Mouse (Mus musculus) heart, postnatal 0 days (tissue): ENCODE results near the gene Gimap8. TPM values are rescaled to one million over a fixed set of nuclear protein-coding genes. Genes with fewer than 3 reads are reported as not detected.

Experiments
- ATAC-seq: fragments of 200-750 bp; cut with Nextera tagmentation; 2 replicates; pipeline ENCODE4 v1.8.0; 2017; ENCODE audit warnings: low read depth, moderate number of reproducible peaks, moderate library complexity; ENCODE audit not compliant: insufficient read depth
- DNase-seq: peaks from one replicate; pipeline ENCODE4 v3.0.0-alpha.2; 2016; ENCODE audit warnings: low spot score
- H3K27ac ChIP-seq: fragments of 300-500 bp; sonication (generic); 2 replicates; pipeline ENCODE4 v1.5.1; 2014; ENCODE audit warnings: low read depth, mild to moderate bottlenecking
- H3K27me3 ChIP-seq: fragments of 300-500 bp; sonication (generic); 2 replicates; pipeline ENCODE4 v1.6.1; 2014; ENCODE audit warnings: low read length, mixed read lengths; ENCODE audit not compliant: control insufficient read depth, insufficient read depth
- H3K36me3 ChIP-seq: fragments of 300-500 bp; sonication (generic); replicated peaks from 2 replicates; pipeline ENCODE4 v1.6.1; 2014; ENCODE audit warnings: low read length, mixed read lengths; ENCODE audit not compliant: control insufficient read depth, insufficient read depth
- H3K4me1 ChIP-seq: fragments of 300-500 bp; sonication (generic); 2 replicates; pipeline ENCODE4 v1.6.1; 2014; ENCODE audit warnings: antibody characterized with exemption; ENCODE audit not compliant: control insufficient read depth, insufficient read depth
- H3K4me2 ChIP-seq: fragments of 300-500 bp; sonication (generic); 2 replicates; pipeline ENCODE4 v1.6.1; 2014; ENCODE audit warnings: low read depth, mild to moderate bottlenecking, low read length, moderate library complexity
- H3K4me3 ChIP-seq: fragments of 300-500 bp; sonication (generic); 2 replicates; pipeline ENCODE4 v1.5.1; 2014; ENCODE audit warnings: low read depth, low read length
- H3K9ac ChIP-seq: fragments of 300-500 bp; sonication (generic); replicated peaks from 2 replicates; pipeline ENCODE4 v1.6.1; 2014; ENCODE audit warnings: low read depth, low read length, mixed read lengths
- H3K9me3 ChIP-seq: fragments of 300-500 bp; sonication (generic); replicated peaks from 2 replicates; pipeline ENCODE4 v1.6.1; 2016; ENCODE audit warnings: low read length; ENCODE audit not compliant: control insufficient read depth
- CTCF ChIP-seq: IDR thresholded peaks from 2 replicates; pipeline ENCODE4 v1.5.1; 2016; ENCODE audit warnings: antibody characterized with exemption, control low read depth, low read depth
- EP300 ChIP-seq: IDR thresholded peaks from 2 replicates; pipeline ENCODE4 v1.6.1; 2016; ENCODE audit warnings: antibody characterized with exemption, low read depth
- WGBS: fragments of 180-500 bp; shearing (Covaris S2); extraction: QIAGEN DNeasy Blood & Tissue Kit; methylation state at CpG from one replicate; pipeline ENCODE4 v1.1.7; 2014; 5-methylcytosine and 5-hydroxymethylcytosine counted together
- polyA plus RNA-seq: library from polyadenylated mRNA; unstranded; fragments of >200 nt; fragmentation: Nextera tagmentation; extraction: Ambion mirVana; gene quantifications from 2 replicates; pipeline ENCODE4 v1.2.1, GENCODE M21; 2015
- total RNA-seq: library from RNA; depleted of rRNA; stranded (reverse); fragments of >200 nt; gene quantifications from 2 replicates; pipeline ENCODE4 v1.2.3, GENCODE M21; 2014; ENCODE audit warnings: low replicate concordance

Gimap8 gene
- total and polyA plus RNA-seq, 2 experiments from 2014 or later, result 0.15 to 2.7 TPM

DNA sequence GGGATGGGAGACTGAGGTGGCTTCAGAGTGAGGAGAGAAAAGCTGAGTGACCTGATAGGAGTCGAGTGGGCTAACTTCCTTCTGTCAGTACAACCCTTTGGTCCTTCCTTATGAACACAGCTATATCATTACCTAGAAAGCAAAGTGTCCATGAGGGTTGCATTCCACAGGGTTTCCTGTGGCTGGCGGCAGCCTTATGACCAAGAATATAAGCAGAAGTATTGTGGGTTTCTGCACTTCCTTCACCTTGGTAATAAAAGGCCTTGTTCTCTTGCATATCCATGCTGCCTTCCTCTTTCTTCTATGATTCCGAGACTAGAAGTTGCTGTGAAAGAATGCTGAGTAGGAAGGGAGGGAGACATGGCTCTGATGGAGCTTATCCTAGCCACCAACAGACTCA lies 51.9 kb downstream of the Gimap8 start:
- DNase-seq (no peak), ATAC-seq (no peak)
- H3K4me1 ChIP-seq, result 0 out of 2 replicates have a peak, but pooled peaks cover 10% of the 10 kb centered on the region
- no peak for TF ChIP-seq CTCF
- no peak for TF ChIP-seq EP300
- no peak overlapping the region for H3K9ac ChIP-seq
- no peak overlapping the region for H3K4me2 ChIP-seq
- H3K27ac ChIP-seq, result peak overlapping the region; percentile 88
- no peaks in the 10 kb centered on the region for H3K9me3 ChIP-seq
- H3K27me3 ChIP-seq, result no peaks in the 10 kb centered on the region
- H3K36me3 ChIP-seq, result 0 out of 2 replicates have a peak, but pooled peaks cover 3% of the 10 kb centered on the region
- WGBS, result 63% methylated on average over 3 of the region's 3 CpGs
- no peak overlapping the region for H3K4me3 ChIP-seq

GRCm38 (mm10) chr6:48700251-48701075 lies 53.4 kb downstream of the Gimap8 start:
- Histone ChIP-seq H3K4me1 (0 out of 2 replicates have a peak, but pooled peaks cover 10% of the 10 kb centered on the region), H3K27me3 (no peaks in the 10 kb centered on the region), H3K9ac (no peak overlapping the region), H3K9me3 (no peaks in the 10 kb centered on the region), H3K27ac (peak overlapping the region; percentile 88), H3K4me3 (no peak overlapping the region), H3K36me3 (0 out of 2 replicates have a peak, but pooled peaks cover 3% of the 10 kb centered on the region), H3K4me2 (no peak overlapping the region)
- DNase-seq (peak; percentile 52), ATAC-seq (peak; percentile 73)
- 34% methylated on average over 5 of the region's 5 CpGs for whole genome bisulfite sequencing
- peak; percentile 99 for TF ChIP-seq EP300
- TF ChIP-seq CTCF, result no peak

GRCm38 (mm10) chr6:48702146-48702545 lies 55.1 kb downstream of the Gimap8 start:
- ATAC-seq (no peak), DNase-seq (no peak)
- WGBS, result 78% methylated on average over 7 of the region's 7 CpGs
- H3K27ac ChIP-seq, result peak overlapping the region; percentile 88
- no peak for TF ChIP-seq EP300
- TF ChIP-seq CTCF, result no peak
- H3K9ac ChIP-seq, result no peak overlapping the region
- no peaks in the 10 kb centered on the region for H3K27me3 ChIP-seq
- 0 out of 2 replicates have a peak, but pooled peaks cover 10% of the 10 kb centered on the region for H3K4me1 ChIP-seq
- H3K4me2 ChIP-seq, result no peak overlapping the region
- H3K4me3 ChIP-seq, result no peak overlapping the region
- H3K9me3 ChIP-seq, result no peaks in the 10 kb centered on the region
- H3K36me3 ChIP-seq, result 0 out of 2 replicates have a peak, but pooled peaks cover 3% of the 10 kb centered on the region

DNA sequence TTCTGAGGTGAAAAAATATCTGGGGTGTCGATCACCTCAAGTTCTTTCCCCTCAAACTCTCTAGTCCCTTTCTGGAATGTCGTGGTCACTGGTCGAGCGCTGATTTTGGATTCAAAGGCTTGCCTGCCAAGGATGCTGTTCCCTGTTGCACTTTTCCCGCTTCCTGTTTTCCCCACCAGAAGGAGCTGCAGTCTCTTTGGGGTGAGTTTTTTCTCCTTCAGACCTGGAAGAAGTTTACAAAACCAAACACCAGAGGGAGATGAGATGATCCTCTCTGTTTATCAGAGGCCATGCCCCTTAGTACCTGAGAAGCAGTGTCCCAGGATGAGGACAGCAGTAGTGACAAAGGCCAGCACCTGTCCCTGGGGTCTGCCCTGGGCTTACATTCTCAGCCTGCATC lies 55.6 kb downstream of the Gimap8 start:
- 65% methylated on average over 5 of the region's 5 CpGs for WGBS
- TF ChIP-seq EP300 (no peak), CTCF (no peak)
- no peaks in the 10 kb centered on the region for H3K9me3 ChIP-seq
- no peak overlapping the region for H3K4me3 ChIP-seq
- H3K9ac ChIP-seq, result no peak overlapping the region
- no peak for ATAC-seq
- no peak overlapping the region for H3K4me2 ChIP-seq
- DNase-seq, result no peak
- 0 out of 2 replicates have a peak, but pooled peaks cover 3% of the 10 kb centered on the region for H3K36me3 ChIP-seq
- 0 out of 2 replicates have a peak, but pooled peaks cover 10% of the 10 kb centered on the region for H3K4me1 ChIP-seq
- peak overlapping the region; percentile 88; the same call in 1 of the 2 replicates for H3K27ac ChIP-seq
- H3K27me3 ChIP-seq, result no peaks in the 10 kb centered on the region

DNA sequence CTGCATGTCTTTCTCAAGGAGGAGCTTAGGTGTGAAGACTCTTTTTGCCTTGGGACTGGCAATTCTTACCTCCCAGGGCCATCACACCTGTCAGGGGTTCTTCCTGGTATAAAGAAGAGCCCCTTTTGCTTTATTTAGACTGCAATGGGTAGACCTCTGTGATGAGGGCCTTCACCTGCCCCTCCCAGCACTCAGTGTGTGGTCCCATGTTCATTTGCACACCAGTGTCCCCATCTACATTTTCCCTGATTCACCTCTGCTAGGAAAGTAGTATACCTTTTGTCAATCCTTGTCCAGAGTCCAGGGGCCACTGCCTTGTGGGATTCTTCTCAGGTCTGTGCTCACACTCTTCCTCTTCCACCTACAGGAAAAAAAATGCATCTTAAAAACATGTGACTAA lies 57.1 kb downstream of the Gimap8 start:
- no peak overlapping the region for H3K4me3 ChIP-seq
- H3K36me3 ChIP-seq, result 0 out of 2 replicates have a peak, but pooled peaks cover 3% of the 10 kb centered on the region
- H3K4me1 ChIP-seq, result 0 out of 2 replicates have a peak, but pooled peaks cover 10% of the 10 kb centered on the region
- H3K9ac ChIP-seq, result no peak overlapping the region
- no peak overlapping the region for H3K4me2 ChIP-seq
- no peak for ATAC-seq
- H3K27me3 ChIP-seq, result no peaks in the 10 kb centered on the region
- TF ChIP-seq EP300 (no peak), CTCF (no peak)
- no peaks in the 10 kb centered on the region for H3K9me3 ChIP-seq
- no peak for DNase-seq
- no peak overlapping the region for H3K27ac ChIP-seq
